Mouse (Mus musculus) myocyte (in vitro differentiated cells): ENCODE measurements around the gene Dhx16.

Experiments
- MYOG ChIP-seq, 3 experiments: IDR thresholded peaks; one replicate each; pipeline ENCODE4 v1.6.1; 2011; ENCODE audit warnings: control low read depth in 2 of 3, low read depth in 2 of 3, mild to moderate bottlenecking in 2 of 3; ENCODE audit not compliant: insufficient read length in 2 of 3, control insufficient read depth in 1 of 3, insufficient read depth in 1 of 3
- SRF ChIP-seq: IDR thresholded peaks from one replicate; pipeline ENCODE4 v1.6.1; 2011; ENCODE audit warnings: low read depth; ENCODE audit not compliant: control insufficient read depth, insufficient read length

DNA sequence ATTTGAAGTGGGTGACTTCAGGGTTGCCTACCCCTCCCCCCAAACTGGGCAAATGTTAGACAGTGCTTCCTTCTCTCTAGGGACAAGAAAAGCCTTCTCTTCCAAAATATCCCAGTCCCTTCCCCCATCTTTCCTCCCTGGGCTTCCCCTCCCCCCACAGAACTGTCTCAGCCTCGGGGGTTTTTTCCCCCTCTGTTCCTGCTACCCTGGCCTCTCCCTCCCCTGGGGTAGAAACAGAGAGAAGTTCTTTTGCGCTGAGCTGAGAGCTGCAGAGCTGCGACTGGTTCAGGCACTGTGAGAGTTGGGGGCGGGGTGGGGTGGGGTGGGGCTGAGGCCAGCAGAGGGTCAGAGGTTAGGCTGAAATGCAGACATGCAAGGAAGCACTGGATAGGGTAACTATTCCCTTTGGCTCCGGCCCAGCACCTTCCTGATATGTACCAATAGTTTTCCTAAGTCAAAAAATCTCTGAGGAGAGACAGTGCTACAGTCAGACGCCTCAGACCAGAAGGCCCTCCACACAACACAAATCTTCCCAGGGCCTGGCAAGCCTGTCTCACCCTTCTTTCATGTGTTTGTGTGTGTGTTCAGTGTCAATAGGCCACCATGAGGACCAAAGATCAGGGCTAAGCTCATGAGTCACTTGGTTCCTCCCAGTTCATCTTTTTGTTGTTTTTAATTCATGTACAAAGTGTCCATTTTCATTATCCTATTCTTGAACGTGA is 10.1 kb upstream of the Dhx16 start:
- TF ChIP-seq MYOG (IDR thresholded peaks at IDR 0.05; ENCODE audit: control insufficient read depth in 1 of 3, insufficient read depth in 1 of 3, insufficient read length in 2 of 3, low read depth in 2 of 3), result no peak
- TF ChIP-seq SRF, result no peak
